Mouse (Mus musculus) granulocyte monocyte progenitor cell, adult 5-6 weeks (primary cell): ENCODE results near the gene St3gal2. TPM values are rescaled to one million over a fixed set of nuclear protein-coding genes. Genes with fewer than 3 reads are reported as not detected.
A peak's percentile ranks its signal among the peaks of the same experiment; 100 is the strongest.

ENCODE experiments used
- ATAC-seq: replicated peaks from 2 replicates; pipeline ENCODE4 v1.8.0; 2016; ENCODE audit warnings: mild to moderate bottlenecking, moderate TSS enrichment, inconsistent platforms; ENCODE audit not compliant: poor library complexity, severe bottlenecking
- total RNA-seq, 2 experiments: library from RNA; stranded (forward) in 1 of 2; stranded (reverse) in 1 of 2; fragments of 200-712, 200-1000 nt in 1 of 2; fragments of >200 nt in 1 of 2; fragmentation: Nextera tagmentation in 1 of 2; gene quantifications; 2 replicates each; pipeline ENCODE4 v1.2.3; 2014 to 2017

Gene St3gal2
- total RNA-seq (2014; fragmentation: Nextera tagmentation) (8.3 and 9.4 TPM in 2 replicates), total RNA-seq (2017) (3.3 and 4.3 TPM in 2 replicates)

- ATAC-seq, result peak; percentile 77
Observed at GRCm38 (mm10) chr8:110919341-110920031, at the start of gene St3gal2. TSS of gene St3gal2 (plus strand) at chr8:110919922.

GRCm38 (mm10) chr8:110870501-110870900 is 49.2 kb upstream of the St3gal2 start:
- ATAC-seq, result no peak

- no peak for ATAC-seq
Observed at GRCm38 (mm10) chr8:110877862-110878261, 41.9 kb upstream of the St3gal2 start.

- ATAC-seq, result no peak
Observed at GRCm38 (mm10) chr8:110881741-110882310, 37.9 kb upstream of the St3gal2 start.

GRCm38 (mm10) chr8:110883824-110884223 is 35.9 kb upstream of the St3gal2 start:
- no peak for ATAC-seq

- ATAC-seq, result no peak
Observed at GRCm38 (mm10) chr8:110886634-110887033, 33.1 kb upstream of the St3gal2 start.

GRCm38 (mm10) chr8:110887551-110887950 is 32.2 kb upstream of the St3gal2 start:
- ATAC-seq, result no peak

- no peak for ATAC-seq
Observed at GRCm38 (mm10) chr8:110888441-110888840, 31.3 kb upstream of the St3gal2 start.

GRCm38 (mm10) chr8:110888860-110889259 is 30.9 kb upstream of the St3gal2 start:
- no peak for ATAC-seq

- ATAC-seq, result no peak
Observed at GRCm38 (mm10) chr8:110889904-110890470, 29.7 kb upstream of the St3gal2 start.

- no peak for ATAC-seq
Observed at GRCm38 (mm10) chr8:110892040-110892439, 27.7 kb upstream of the St3gal2 start.

- no peak for ATAC-seq
Observed at GRCm38 (mm10) chr8:110892913-110893312, 26.8 kb upstream of the St3gal2 start.

- ATAC-seq, result 0 out of 2 replicates have a peak, but pooled peaks have one; percentile 4
Observed at GRCm38 (mm10) chr8:110894851-110895250, 24.9 kb upstream of the St3gal2 start.

- ATAC-seq, result peak; percentile 46
Observed at GRCm38 (mm10) chr8:110895254-110895653, 24.5 kb upstream of the St3gal2 start.

GRCm38 (mm10) chr8:110895812-110896211 is 23.9 kb upstream of the St3gal2 start:
- peak; percentile 54 for ATAC-seq

GRCm38 (mm10) chr8:110897495-110897894 is 22.2 kb upstream of the St3gal2 start:
- no peak for ATAC-seq

- ATAC-seq, result no peak
Observed at GRCm38 (mm10) chr8:110901056-110901455, 18.7 kb upstream of the St3gal2 start.

- ATAC-seq, result peak; percentile 91
Observed at GRCm38 (mm10) chr8:110901839-110902578, 17.7 kb upstream of the St3gal2 start, which contains the start of gene Fuk. TSS of gene Fuk (minus strand) at chr8:110902488.

- ATAC-seq, result no peak
Observed at GRCm38 (mm10) chr8:110902579-110902965, 17.1 kb upstream of the St3gal2 start.

GRCm38 (mm10) chr8:110905404-110905803 is 14.3 kb upstream of the St3gal2 start:
- no peak for ATAC-seq

- ATAC-seq, result peak; percentile 72
Observed at GRCm38 (mm10) chr8:110906682-110907081, 13.0 kb upstream of the St3gal2 start.
